In genomic region chr1:160451663-160452062, GRCm38 (mm10) we compare ENCODE assay signal across 35 mouse cellular contexts.
"Had no signal": no experiment of that assay in that cellular context is flagged by ENCODE, and none has a peak within 500 bp of the region (broad histone marks: within the 10 kb centered on the region; RNA-seq: fewer than 3 reads in every experiment).

No protein-coding gene starts in this region.

- H3K9ac ChIP-seq: heart, embryonic 12.5 days; heart, embryonic 13.5 days; heart, embryonic 15.5 days; hindbrain, embryonic 12.5 days; hindbrain, embryonic 13.5 days; hindbrain, embryonic 14.5 days; hindbrain, embryonic 15.5 days; intestine, embryonic 15.5 days; kidney, embryonic 15.5 days had no signal

- H3K4me1 ChIP-seq: hindbrain, embryonic 10.5 days; hindbrain, embryonic 12.5 days; hindbrain, embryonic 13.5 days; hindbrain, embryonic 15.5 days; intestine, embryonic 15.5 days; kidney, embryonic 15.5 days had no signal

- H3K9me3 ChIP-seq: heart, embryonic 10.5 days; heart, embryonic 12.5 days; heart, embryonic 13.5 days; heart, embryonic 15.5 days; hindbrain, embryonic 10.5 days; hindbrain, embryonic 12.5 days; hindbrain, embryonic 13.5 days; hindbrain, embryonic 15.5 days; intestine, embryonic 15.5 days; kidney, embryonic 15.5 days had no signal

- DNase-seq: heart, postnatal 10 days; heart, postnatal 14 days; heart, postnatal 36 days; heart, postnatal 4 days; kidney, adult 11 months; kidney, adult 18-20 months; kidney, adult 2 months; kidney, adult 8-10 months; kidney, adult 9 months; kidney, postnatal 10 days; kidney, postnatal 14 days; kidney, postnatal 25 days; kidney, postnatal 36 days; kidney, postnatal 4 days; layer of hippocampus, adult 9-11 months; layer of hippocampus, postnatal 36 days had no signal

- H3K27ac ChIP-seq: heart, embryonic 10.5 days; heart, embryonic 13.5 days; heart, embryonic 15.5 days; hindbrain, embryonic 10.5 days; hindbrain, embryonic 12.5 days; hindbrain, embryonic 13.5 days; hindbrain, embryonic 14.5 days; hindbrain, embryonic 15.5 days; hindbrain, postnatal 0 days; intestine, embryonic 15.5 days; kidney, embryonic 15.5 days; kidney, postnatal 0 days; layer of hippocampus, adult 2 months; left cerebral cortex, adult 2 months had no signal

- H3K27me3 ChIP-seq: heart, embryonic 12.5 days; heart, embryonic 13.5 days; heart, embryonic 15.5 days; hindbrain, embryonic 12.5 days; hindbrain, embryonic 13.5 days; hindbrain, embryonic 15.5 days; intestine, embryonic 15.5 days; kidney, embryonic 15.5 days had no signal

- ATAC-seq: hindbrain, embryonic 16.5 days; hindbrain, postnatal 0 days; inflammation-experienced regulatory T-cells, adult 6 months; intestine, embryonic 15.5 days; intestine, embryonic 16.5 days; intestine, postnatal 0 days had no signal

- H3K36me3 ChIP-seq: heart, embryonic 10.5 days; heart, embryonic 12.5 days; heart, embryonic 15.5 days; hindbrain, embryonic 10.5 days; hindbrain, embryonic 12.5 days; hindbrain, embryonic 13.5 days; hindbrain, embryonic 15.5 days; intestine, embryonic 15.5 days; kidney, embryonic 15.5 days had no signal

- H3K4me3 ChIP-seq: heart, embryonic 10.5 days; heart, embryonic 12.5 days; heart, embryonic 13.5 days; heart, embryonic 15.5 days; hindbrain, embryonic 10.5 days; hindbrain, embryonic 12.5 days; hindbrain, embryonic 13.5 days; hindbrain, embryonic 15.5 days; intestine, embryonic 15.5 days; kidney, embryonic 15.5 days; layer of hippocampus, adult 2 months; left cerebral cortex, adult 2 months had no signal
